Mouse (Mus musculus) midbrain, embryonic 12.5 days (tissue): ENCODE data around the gene Rasgef1c. TPM values are rescaled to one million over a fixed set of nuclear protein-coding genes. Genes with fewer than 3 reads are reported as not detected.

Experiments used
- ATAC-seq: fragments of 200-750 bp; cut with Nextera tagmentation; 2 replicates; pipeline ENCODE4 v1.8.0; 2017; ENCODE audit warnings: low read depth, moderate TSS enrichment, moderate library complexity; ENCODE audit not compliant: low FRiP score
- H3K27ac ChIP-seq: fragments of 300-500 bp; sonication (generic); replicated peaks from 2 replicates; pipeline ENCODE4 v1.5.1; 2016; ENCODE audit warnings: mild to moderate bottlenecking
- H3K27me3 ChIP-seq: fragments of 300-500 bp; sonication (generic); 2 replicates; pipeline ENCODE4 v1.6.1; 2016; ENCODE audit warnings: mild to moderate bottlenecking
- H3K36me3 ChIP-seq: fragments of 300-500 bp; sonication (generic); 2 replicates; pipeline ENCODE4 v1.6.1; 2016
- H3K4me1 ChIP-seq: fragments of 300-500 bp; sonication (generic); 2 replicates; pipeline ENCODE4 v1.6.1; 2016
- H3K4me2 ChIP-seq: fragments of 300-500 bp; sonication (generic); replicated peaks from 2 replicates; pipeline ENCODE4 v1.6.1; 2016; ENCODE audit warnings: mild to moderate bottlenecking, moderate library complexity
- H3K4me3 ChIP-seq: fragments of 300-500 bp; sonication (generic); 2 replicates; pipeline ENCODE4 v1.5.1; 2016; ENCODE audit warnings: mild to moderate bottlenecking
- H3K9ac ChIP-seq: fragments of 300-500 bp; sonication (generic); replicated peaks from 2 replicates; pipeline ENCODE4 v1.6.1; 2016; ENCODE audit warnings: mild to moderate bottlenecking, moderate library complexity
- H3K9me3 ChIP-seq: fragments of 300-500 bp; sonication (generic); 2 replicates; pipeline ENCODE4 v1.6.1; 2016; ENCODE audit warnings: mild to moderate bottlenecking
- WGBS: fragments of 180-500 bp; shearing (Covaris S2); methylation state at CpG from one replicate; pipeline ENCODE4 v1.1.7; 2016; 5-methylcytosine and 5-hydroxymethylcytosine counted together
- polyA plus RNA-seq: library from polyadenylated mRNA; unstranded; fragments of >200 nt; fragmentation: Nextera tagmentation; extraction: Ambion mirVana; gene quantifications from 2 replicates; pipeline ENCODE4 v1.2.1, GENCODE M21; 2016

The Rasgef1c gene
- polyA plus RNA-seq, 1 experiment from 2014 or later, result 1.6 TPM

- Histone ChIP-seq H3K27ac (no peak overlapping the region), H3K9me3 (no peaks in the 10 kb centered on the region), H3K4me3 (no peak overlapping the region), H3K27me3 (peaks cover 6% of the 10 kb centered on the region; the same call in 1 of the 2 replicates), H3K4me2 (no peak overlapping the region), H3K36me3 (no peaks in the 10 kb centered on the region), H3K9ac (no peak overlapping the region), H3K4me1 (no peaks in the 10 kb centered on the region)
- WGBS, result 93% methylated on average over 6 of the region's 6 CpGs
- ATAC-seq, result no peak
These were observed 52.0 kb downstream of the Rasgef1c start for GRCm38 (mm10) chr11:49953616-49954015.

- H3K9ac ChIP-seq, result no peak overlapping the region
- peak; percentile 79 for ATAC-seq
- H3K27ac ChIP-seq, result no peak overlapping the region
- peaks cover 17% of the 10 kb centered on the region for H3K27me3 ChIP-seq
- H3K36me3 ChIP-seq, result no peaks in the 10 kb centered on the region
- no peaks in the 10 kb centered on the region for H3K9me3 ChIP-seq
- H3K4me1 ChIP-seq, result no peaks in the 10 kb centered on the region
- H3K4me2 ChIP-seq, result no peak overlapping the region
- 30% methylated on average over 8 of the region's 8 CpGs for WGBS
- no peak overlapping the region for H3K4me3 ChIP-seq
These were observed 54.1 kb downstream of the Rasgef1c start for GRCm38 (mm10) chr11:49955577-49956261.

- Histone ChIP-seq H3K36me3 (no peaks in the 10 kb centered on the region), H3K27ac (no peak overlapping the region), H3K9me3 (no peaks in the 10 kb centered on the region), H3K4me2 (no peak overlapping the region), H3K27me3 (peaks cover 23% of the 10 kb centered on the region), H3K9ac (no peak overlapping the region), H3K4me3 (no peak overlapping the region), H3K4me1 (no peaks in the 10 kb centered on the region)
- WGBS, result 89% methylated on average over 10 of the region's 10 CpGs
- ATAC-seq, result no peak
These were observed 56.4 kb downstream of the Rasgef1c start for GRCm38 (mm10) chr11:49958017-49958416.

GRCm38 (mm10) chr11:49961098-49961740 is 59.6 kb downstream of the Rasgef1c start:
- WGBS, result 37% methylated on average over 10 of the region's 10 CpGs
- peak; percentile 66 for ATAC-seq

GRCm38 (mm10) chr11:49965320-49965719 is 63.7 kb downstream of the Rasgef1c start:
- H3K9ac ChIP-seq, result no peak overlapping the region
- H3K4me2 ChIP-seq, result no peak overlapping the region
- H3K36me3 ChIP-seq, result no peaks in the 10 kb centered on the region
- 78% methylated on average over 3 of the region's 3 CpGs for WGBS
- H3K27me3 ChIP-seq, result peaks cover 10% of the 10 kb centered on the region; the same call in 1 of the 2 replicates
- ATAC-seq, result no peak
- H3K27ac ChIP-seq, result no peak overlapping the region
- no peaks in the 10 kb centered on the region for H3K9me3 ChIP-seq
- H3K4me1 ChIP-seq, result no peaks in the 10 kb centered on the region
- H3K4me3 ChIP-seq, result no peak overlapping the region

More at GRCm38 (mm10) chr11:49961098-49961740, 59.6 kb downstream of the Rasgef1c start:
- Histone ChIP-seq H3K9me3 (no peaks in the 10 kb centered on the region), H3K9ac (no peak overlapping the region), H3K27me3 (peaks cover 17% of the 10 kb centered on the region; the same call in 1 of the 2 replicates), H3K36me3 (no peaks in the 10 kb centered on the region), H3K4me1 (no peaks in the 10 kb centered on the region), H3K27ac (no peak overlapping the region), H3K4me2 (no peak overlapping the region), H3K4me3 (no peak overlapping the region)

- 78% methylated on average over 2 of the region's 2 CpGs for WGBS
- Histone ChIP-seq H3K9me3 (peaks cover 3% of the 10 kb centered on the region; the same call in 1 of the 2 replicates), H3K27ac (no peak overlapping the region), H3K4me1 (no peaks in the 10 kb centered on the region), H3K9ac (no peak overlapping the region), H3K4me3 (no peak overlapping the region), H3K36me3 (no peaks in the 10 kb centered on the region), H3K27me3 (no peaks in the 10 kb centered on the region), H3K4me2 (no peak overlapping the region)
- no peak for ATAC-seq
These were observed 68.1 kb downstream of the Rasgef1c start for GRCm38 (mm10) chr11:49969692-49970091.

- no peaks in the 10 kb centered on the region for H3K4me1 ChIP-seq
- H3K4me2 ChIP-seq, result no peak overlapping the region
- H3K4me3 ChIP-seq, result no peak overlapping the region
- no peak overlapping the region for H3K27ac ChIP-seq
- no peaks in the 10 kb centered on the region for H3K27me3 ChIP-seq
- WGBS, result 90% methylated on average over 10 of the region's 10 CpGs
- H3K9ac ChIP-seq, result no peak overlapping the region
- no peak for ATAC-seq
- no peaks in the 10 kb centered on the region for H3K36me3 ChIP-seq
- H3K9me3 ChIP-seq, result peaks cover 4% of the 10 kb centered on the region; the same call in 1 of the 2 replicates
These were observed 72.2 kb downstream of the Rasgef1c start for GRCm38 (mm10) chr11:49973657-49974340.

- Histone ChIP-seq H3K36me3 (no peaks in the 10 kb centered on the region), H3K9me3 (peaks cover 4% of the 10 kb centered on the region; the same call in 1 of the 2 replicates), H3K4me2 (no peak overlapping the region), H3K27me3 (no peaks in the 10 kb centered on the region), H3K27ac (no peak overlapping the region), H3K4me1 (no peaks in the 10 kb centered on the region), H3K9ac (no peak overlapping the region), H3K4me3 (no peak overlapping the region)
- 57% methylated on average over 1 of the region's 1 CpGs for WGBS
- no peak for ATAC-seq
These were observed 73.0 kb downstream of the Rasgef1c start for GRCm38 (mm10) chr11:49974675-49975074.

- H3K4me2 ChIP-seq, result no peak overlapping the region
These were observed 76.4 kb downstream of the Rasgef1c start for GRCm38 (mm10) chr11:49977963-49978568.

GRCm38 (mm10) chr11:49978935-49979334 is 77.3 kb downstream of the Rasgef1c start:
- ATAC-seq, result no peak
- Histone ChIP-seq H3K4me1 (0 out of 2 replicates have a peak, but pooled peaks cover 6% of the 10 kb centered on the region), H3K27ac (no peak overlapping the region), H3K9ac (no peak overlapping the region), H3K4me3 (no peak overlapping the region), H3K9me3 (peaks cover 4% of the 10 kb centered on the region; the same call in 1 of the 2 replicates), H3K36me3 (no peaks in the 10 kb centered on the region), H3K4me2 (no peak overlapping the region), H3K27me3 (no peaks in the 10 kb centered on the region)
- 90% methylated on average over 8 of the region's 8 CpGs for WGBS

More at GRCm38 (mm10) chr11:49977963-49978568, 76.4 kb downstream of the Rasgef1c start:
- peaks cover 4% of the 10 kb centered on the region; the same call in 1 of the 2 replicates for H3K9me3 ChIP-seq
- no peaks in the 10 kb centered on the region for H3K36me3 ChIP-seq
- WGBS, result 86% methylated on average over 10 of the region's 10 CpGs
- H3K4me3 ChIP-seq, result no peak overlapping the region
- ATAC-seq, result no peak
- no peak overlapping the region for H3K27ac ChIP-seq
- no peak overlapping the region for H3K9ac ChIP-seq
- 0 out of 2 replicates have a peak, but pooled peaks cover 2% of the 10 kb centered on the region for H3K4me1 ChIP-seq
- no peaks in the 10 kb centered on the region for H3K27me3 ChIP-seq

GRCm38 (mm10) chr11:49980681-49981235 is 79.1 kb downstream of the Rasgef1c start:
- H3K27ac ChIP-seq, result no peak overlapping the region
- no peaks in the 10 kb centered on the region for H3K9me3 ChIP-seq
- H3K27me3 ChIP-seq, result no peaks in the 10 kb centered on the region
- no peak for ATAC-seq
- H3K9ac ChIP-seq, result no peak overlapping the region
- H3K4me3 ChIP-seq, result no peak overlapping the region
- WGBS, result 62% methylated on average over 6 of the region's 6 CpGs
- H3K36me3 ChIP-seq, result no peaks in the 10 kb centered on the region
- no peak overlapping the region for H3K4me2 ChIP-seq
- 0 out of 2 replicates have a peak, but pooled peaks cover 6% of the 10 kb centered on the region for H3K4me1 ChIP-seq
